Mouse (Mus musculus) fibroblast of lung, adult 2 months (primary cell): ENCODE measurements around the gene Slc5a4a.
A peak's percentile ranks its signal among the peaks of the same experiment; 100 is the strongest.

Source experiments
- DNase-seq: peaks from one replicate; pipeline ENCODE4 v3.0.0-alpha.2; 2011; ENCODE audit warnings: low read depth

Slc5a4a gene

GRCm38 (mm10) chr10:76218240-76218639, 71.0 kb downstream of the Slc5a4a start:
- DNase-seq: no peak

- DNase-seq: no peak
Measured at GRCm38 (mm10) chr10:76225944-76226343, 78.7 kb downstream of the Slc5a4a start.

- no peak for DNase-seq
Measured at GRCm38 (mm10) chr10:76229627-76230026, 82.4 kb downstream of the Slc5a4a start.

GRCm38 (mm10) chr10:76237341-76238225, 90.3 kb downstream of the Slc5a4a start, which contains the start of gene Prmt2:
Prmt2 (minus strand) TSS chr10:76237865.
- peak; percentile 85 for DNase-seq
